Mouse (Mus musculus) kidney, embryonic 14.5 days (tissue): ENCODE results near the gene Ggt7. TPM values are rescaled to one million over a fixed set of nuclear protein-coding genes. Genes with fewer than 3 reads are reported as not detected.
A peak's percentile ranks its signal among the peaks of the same experiment; 100 is the strongest.

ENCODE experiments used
- ATAC-seq: fragments of 200-750 bp; cut with Nextera tagmentation; 2 replicates; pipeline ENCODE4 v1.8.0; 2017; ENCODE audit warnings: moderate number of reproducible peaks, mild to moderate bottlenecking, moderate TSS enrichment, moderate library complexity; ENCODE audit not compliant: low FRiP score, low TSS enrichment
- H3K27ac ChIP-seq: fragments of 300-500 bp; sonication (generic); 2 replicates; pipeline ENCODE4 v1.5.1; 2014; ENCODE audit warnings: low read depth, mild to moderate bottlenecking, low read length, moderate library complexity, mixed read lengths
- H3K27me3 ChIP-seq: fragments of 300-500 bp; sonication (generic); 2 replicates; pipeline ENCODE4 v1.6.1; 2014; ENCODE audit warnings: mild to moderate bottlenecking, low read length; ENCODE audit not compliant: control insufficient read depth, insufficient read depth
- H3K36me3 ChIP-seq: fragments of 300-500 bp; sonication (generic); 2 replicates; pipeline ENCODE4 v1.6.1; 2014; ENCODE audit warnings: low read length, mixed read lengths; ENCODE audit not compliant: control insufficient read depth, insufficient read depth
- H3K4me1 ChIP-seq: fragments of 300-500 bp; sonication (generic); 2 replicates; pipeline ENCODE4 v1.6.1; 2014; ENCODE audit warnings: low read length, mixed read lengths; ENCODE audit not compliant: control insufficient read depth, insufficient read depth
- H3K4me2 ChIP-seq: fragments of 300-500 bp; sonication (generic); replicated peaks from 2 replicates; pipeline ENCODE4 v1.6.1; 2014; ENCODE audit warnings: low read depth, mild to moderate bottlenecking, low read length
- H3K4me3 ChIP-seq: fragments of 300-500 bp; sonication (generic); 2 replicates; pipeline ENCODE4 v1.5.1; 2014; ENCODE audit warnings: mild to moderate bottlenecking, low read length
- H3K9ac ChIP-seq: fragments of 300-500 bp; sonication (generic); 2 replicates; pipeline ENCODE4 v1.6.1; 2014; ENCODE audit warnings: low read depth, mild to moderate bottlenecking, low read length, moderate library complexity
- H3K9me3 ChIP-seq: fragments of 300-500 bp; sonication (generic); 2 replicates; pipeline ENCODE4 v1.6.1; 2016; ENCODE audit warnings: low read length; ENCODE audit not compliant: control insufficient read depth
- WGBS: fragments of 180-500 bp; shearing (Covaris S2); extraction: QIAGEN DNeasy Blood & Tissue Kit; methylation state at CpG from one replicate; pipeline ENCODE4 v1.1.7; 2014; 5-methylcytosine and 5-hydroxymethylcytosine counted together
- polyA plus RNA-seq: library from polyadenylated mRNA; unstranded; fragments of >200 nt; fragmentation: Nextera tagmentation; extraction: Ambion mirVana; gene quantifications from 2 replicates; pipeline ENCODE4 v1.2.1, GENCODE M21; 2014

Ggt7 gene
- polyA plus RNA-seq = 1.1 and 1.9 TPM in 2 replicates

GRCm38 (mm10) chr2:155517455-155518423, at the start of gene Ggt7, which contains the start of gene Acss2:
Gene Ggt7 (minus strand): TSS chr2:155518237.
Gene Acss2 (plus strand): TSS chr2:155517948.
- H3K4me3 ChIP-seq = peak within 1 kb of the TSS; percentile 76
- peak within 1 kb of the TSS; percentile 83 for H3K4me2 ChIP-seq
- ATAC-seq = peak; percentile 99
- H3K36me3 ChIP-seq = no peaks in the 10 kb centered on the region
- peaks cover 8% of the 10 kb centered on the region; the same call in 1 of the 2 replicates for H3K4me1 ChIP-seq
- peaks cover 9% of the 10 kb centered on the region for H3K27me3 ChIP-seq
- H3K27ac ChIP-seq = no peak within 1 kb of the TSS
- 4% methylated on average over 70 of the region's 70 CpGs for WGBS
- no peaks in the 10 kb centered on the region for H3K9me3 ChIP-seq
- H3K9ac ChIP-seq = peak within 1 kb of the TSS; percentile 66

GRCm38 (mm10) chr2:155567751-155568150, 49.7 kb upstream of the Ggt7 start:
- Histone ChIP-seq H3K36me3 (no peaks in the 10 kb centered on the region), H3K4me3 (no peak overlapping the region), H3K4me1 (no peaks in the 10 kb centered on the region), H3K4me2 (no peak overlapping the region), H3K9ac (no peak overlapping the region), H3K9me3 (no peaks in the 10 kb centered on the region), H3K27ac (no peak overlapping the region), H3K27me3 (no peaks in the 10 kb centered on the region)
- ATAC-seq = no peak
- WGBS = 85% methylated on average over 5 of the region's 5 CpGs

GRCm38 (mm10) chr2:155562934-155563333, 44.9 kb upstream of the Ggt7 start:
- ATAC-seq = no peak
- no peaks in the 10 kb centered on the region for H3K36me3 ChIP-seq
- no peak overlapping the region for H3K4me2 ChIP-seq
- no peaks in the 10 kb centered on the region for H3K27me3 ChIP-seq
- no peak overlapping the region for H3K9ac ChIP-seq
- no peak overlapping the region for H3K27ac ChIP-seq
- H3K4me1 ChIP-seq = no peaks in the 10 kb centered on the region
- H3K4me3 ChIP-seq = no peak overlapping the region
- WGBS = 74% methylated on average over 4 of the region's 4 CpGs
- H3K9me3 ChIP-seq = no peaks in the 10 kb centered on the region

DNA sequence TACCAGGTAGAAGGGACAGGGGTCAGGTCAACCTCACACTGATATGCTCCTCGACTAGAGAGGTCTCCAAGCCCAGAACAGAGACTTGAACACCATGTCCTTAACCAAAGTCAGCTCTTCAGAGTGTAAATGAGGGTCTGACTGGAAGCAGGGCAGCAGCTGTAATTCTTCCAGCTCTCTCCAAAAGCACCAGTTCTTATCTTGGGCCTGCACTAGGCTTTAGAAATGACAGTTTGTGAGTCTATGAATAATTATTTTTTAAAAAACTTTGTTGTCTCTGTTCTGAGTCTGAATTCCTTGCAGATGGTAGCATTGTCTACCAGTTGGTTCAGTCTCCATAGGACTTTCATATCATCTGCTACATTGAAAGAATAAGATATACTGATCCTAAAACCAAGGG, 44.2 kb upstream of the Ggt7 start:
- no peaks in the 10 kb centered on the region for H3K27me3 ChIP-seq
- no peak for ATAC-seq

GRCm38 (mm10) chr2:155554426-155554985, 36.5 kb upstream of the Ggt7 start:
- Histone ChIP-seq H3K9me3 (no peaks in the 10 kb centered on the region), H3K27me3 (no peaks in the 10 kb centered on the region), H3K36me3 (no peaks in the 10 kb centered on the region), H3K4me2 (no peak overlapping the region), H3K4me1 (no peaks in the 10 kb centered on the region), H3K9ac (no peak overlapping the region), H3K4me3 (no peak overlapping the region), H3K27ac (no peak overlapping the region)
- no peak for ATAC-seq
- WGBS = 90% methylated on average over 2 of the region's 2 CpGs

More for the DNA sequence above, 44.2 kb upstream of the Ggt7 start:
- H3K4me2 ChIP-seq = no peak overlapping the region
- 64% methylated on average over 1 of the region's 1 CpGs for WGBS
- no peaks in the 10 kb centered on the region for H3K36me3 ChIP-seq
- no peak overlapping the region for H3K27ac ChIP-seq
- no peak overlapping the region for H3K4me3 ChIP-seq
- no peak overlapping the region for H3K9ac ChIP-seq
- H3K9me3 ChIP-seq = no peaks in the 10 kb centered on the region
- no peaks in the 10 kb centered on the region for H3K4me1 ChIP-seq

- no peak for ATAC-seq
- Histone ChIP-seq H3K4me3 (no peak overlapping the region), H3K27ac (no peak overlapping the region), H3K9me3 (no peaks in the 10 kb centered on the region), H3K36me3 (no peaks in the 10 kb centered on the region), H3K27me3 (no peaks in the 10 kb centered on the region), H3K4me2 (no peak overlapping the region), H3K9ac (no peak overlapping the region), H3K4me1 (no peaks in the 10 kb centered on the region)
These were observed 34.9 kb upstream of the Ggt7 start for GRCm38 (mm10) chr2:155552949-155553354.

DNA sequence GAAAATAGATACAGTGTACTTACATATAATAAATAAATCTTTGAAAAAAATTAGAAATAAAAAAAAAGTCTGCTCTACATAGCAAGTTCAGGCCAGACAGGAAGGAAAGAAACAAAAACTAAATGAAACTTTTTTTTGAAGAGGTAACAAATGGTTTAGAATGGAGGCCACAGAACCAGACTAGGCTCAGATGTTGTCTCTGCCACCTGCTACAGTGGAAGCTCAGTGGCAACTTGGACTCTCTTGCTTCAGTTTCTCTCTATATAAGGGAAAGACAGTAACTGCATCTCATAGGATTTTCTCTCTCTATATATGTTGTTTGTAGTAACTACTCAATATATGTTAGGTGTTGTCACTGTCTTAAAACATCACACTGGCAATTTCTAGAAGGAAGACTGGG, 34.3 kb upstream of the Ggt7 start:
- no peak overlapping the region for H3K27ac ChIP-seq
- no peak overlapping the region for H3K4me3 ChIP-seq
- H3K36me3 ChIP-seq = no peaks in the 10 kb centered on the region
- no peak overlapping the region for H3K9ac ChIP-seq
- H3K9me3 ChIP-seq = no peaks in the 10 kb centered on the region
- H3K27me3 ChIP-seq = no peaks in the 10 kb centered on the region
- H3K4me2 ChIP-seq = no peak overlapping the region
- H3K4me1 ChIP-seq = no peaks in the 10 kb centered on the region
- ATAC-seq = no peak

DNA sequence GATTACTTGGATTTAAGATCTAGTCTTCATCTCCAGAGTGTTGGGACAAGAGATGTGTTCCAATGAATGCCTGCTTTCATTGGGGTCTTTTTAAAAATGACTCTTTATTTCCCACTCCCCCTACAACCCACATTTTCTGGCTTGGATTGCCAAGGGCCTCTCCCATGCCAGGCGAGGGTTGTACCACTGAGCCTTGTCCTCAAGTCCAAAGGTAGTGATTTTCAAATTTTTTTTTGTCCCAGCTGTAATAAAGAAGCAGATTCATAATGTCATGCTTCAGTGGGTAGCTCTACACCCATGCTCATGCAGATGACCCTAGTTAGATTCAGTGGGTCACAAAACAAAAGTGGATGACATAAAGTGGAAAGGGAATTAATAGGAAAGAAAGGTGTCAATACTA, 28.9 kb upstream of the Ggt7 start:
- H3K27ac ChIP-seq = no peak overlapping the region

DNA sequence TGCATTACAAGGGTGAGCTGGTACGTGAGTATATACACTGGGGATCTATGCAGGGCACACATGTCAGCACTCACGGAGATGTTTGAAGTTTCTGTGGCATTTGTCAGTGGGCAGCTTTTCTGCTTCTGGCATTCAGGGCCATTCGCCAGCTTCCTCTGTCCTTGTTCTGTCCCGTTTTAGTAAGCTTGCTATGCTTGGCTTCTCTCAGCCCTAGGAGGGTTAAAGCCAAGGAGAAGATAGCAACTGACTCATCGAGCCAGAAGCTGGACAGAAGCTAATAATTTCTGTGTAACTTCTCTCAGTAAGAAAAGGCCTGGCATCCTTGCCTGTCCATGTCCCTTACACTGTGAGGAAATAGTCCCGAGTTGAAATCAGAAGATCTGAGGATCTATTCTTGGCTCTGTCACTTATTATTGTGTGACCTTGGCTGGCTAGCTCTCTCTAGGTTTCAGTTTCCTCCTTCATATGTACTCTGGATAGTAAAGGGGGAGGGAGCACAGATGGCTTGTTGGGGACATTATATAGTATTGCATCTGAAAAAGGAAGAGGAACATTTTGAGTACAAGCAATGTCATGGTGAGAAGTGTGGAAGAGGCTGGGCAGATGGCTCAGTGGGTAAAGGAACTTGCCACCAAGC, 22.9 kb upstream of the Ggt7 start:
- H3K27me3 ChIP-seq = no peaks in the 10 kb centered on the region
- H3K36me3 ChIP-seq = no peaks in the 10 kb centered on the region
- H3K27ac ChIP-seq = no peak overlapping the region
- no peak overlapping the region for H3K4me3 ChIP-seq
- H3K4me1 ChIP-seq = no peaks in the 10 kb centered on the region
- ATAC-seq = no peak
- no peak overlapping the region for H3K9ac ChIP-seq
- WGBS = 72% methylated on average over 6 of the region's 6 CpGs
- H3K4me2 ChIP-seq = no peak overlapping the region
- no peaks in the 10 kb centered on the region for H3K9me3 ChIP-seq

More for the DNA sequence above, 28.9 kb upstream of the Ggt7 start:
- Histone ChIP-seq H3K9ac (no peak overlapping the region), H3K27me3 (no peaks in the 10 kb centered on the region), H3K4me2 (no peak overlapping the region), H3K4me3 (no peak overlapping the region), H3K9me3 (no peaks in the 10 kb centered on the region), H3K36me3 (no peaks in the 10 kb centered on the region), H3K4me1 (no peaks in the 10 kb centered on the region)
- no peak for ATAC-seq
- WGBS = 79% methylated on average over 1 of the region's 1 CpGs
